Mouse (Mus musculus) gonadal fat pad, adult 2 months (tissue): Measurements from ENCODE around the gene Fam221a. TPM values are rescaled to one million over a fixed set of nuclear protein-coding genes. Genes with fewer than 3 reads are reported as not detected.
"Not testable (repeated sequence)": the region's sequence is repeated elsewhere in the genome, so short reads cannot be mapped to it uniquely, and the experiment has no call there.

ENCODE experiments used
- DNase-seq: peaks from one replicate; pipeline ENCODE4 v3.0.0-alpha.2; 2012; ENCODE audit warnings: low read depth
- polyA plus RNA-seq: library from polyadenylated mRNA; depleted of rRNA; stranded (reverse); fragments of >200 nt; gene quantifications from 2 replicates; pipeline ENCODE4 v1.2.3, GENCODE M21; 2012; rRNA removed

Fam221a gene
- polyA plus RNA-seq, 1 experiment, result 4.9 TPM

- DNase-seq, result peak; percentile 66
These were observed 10.8 kb downstream of the Fam221a start for GRCm38 (mm10) chr6:49378328-49378727.

- DNase-seq, result no peak
These were observed 26.7 kb downstream of the Fam221a start for GRCm38 (mm10) chr6:49394276-49394675.

DNA sequence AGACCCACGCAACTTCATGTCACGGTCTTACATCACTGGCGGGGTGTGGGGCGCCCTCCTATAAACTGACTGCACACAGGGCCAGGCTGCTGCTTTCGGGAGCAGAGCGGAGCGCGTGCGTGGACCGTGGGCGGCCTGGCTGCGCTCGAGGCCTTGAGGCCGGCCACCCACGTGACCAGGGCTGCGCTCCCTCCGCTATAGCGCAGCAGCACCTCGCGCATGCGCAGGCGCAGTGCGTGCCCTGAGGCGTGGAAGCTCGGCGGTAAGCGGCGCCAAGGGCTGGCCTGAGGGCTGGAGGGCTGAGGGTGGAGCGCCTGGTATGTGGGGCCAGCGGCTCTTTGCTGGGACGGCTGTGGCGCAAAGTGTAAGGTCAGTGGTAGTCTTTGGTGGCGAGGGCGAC, 27.8 kb downstream of the Fam221a start, which contains the start of gene Stk31:
Gene Stk31, plus strand, starts transcription at position 289 of the 400 bp plus-strand sequence.
- no peak for DNase-seq

DNA sequence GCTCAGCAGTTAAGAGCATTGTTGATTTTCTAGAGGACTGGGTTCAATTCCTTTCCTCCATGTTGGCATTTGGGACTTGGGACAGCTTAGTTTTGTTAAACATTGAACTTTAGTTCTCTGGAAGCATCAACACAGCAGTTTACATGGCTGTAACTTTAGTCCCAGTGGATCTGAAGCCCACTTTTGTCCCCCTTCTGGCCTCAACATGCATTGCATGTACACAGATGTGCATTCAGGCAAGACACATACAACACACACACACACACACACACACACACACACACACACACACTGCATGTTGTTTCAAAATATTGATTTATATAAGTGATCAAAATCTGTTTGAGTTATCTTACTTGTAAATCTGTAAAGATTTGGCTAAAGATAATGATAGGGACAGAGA, 29.9 kb downstream of the Fam221a start:
- no peak for DNase-seq

DNA sequence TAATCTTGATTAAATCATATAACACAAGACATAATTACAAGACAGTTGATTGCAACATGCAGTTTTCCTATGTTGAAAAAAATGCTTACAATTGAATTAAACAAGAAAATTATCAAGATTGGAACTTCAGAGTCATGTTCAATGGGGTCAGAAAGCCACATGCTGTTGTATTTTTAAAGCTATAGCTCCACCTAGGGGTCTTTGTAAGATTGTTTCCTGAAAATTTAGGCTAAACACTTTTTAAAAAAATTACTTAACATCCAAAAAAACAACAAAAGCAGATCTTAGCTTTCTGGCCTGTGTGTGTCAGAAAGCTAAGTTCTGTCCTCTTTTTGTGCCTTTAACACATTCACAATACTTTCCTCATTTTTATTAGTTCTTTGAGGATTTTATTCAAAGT, 30.8 kb downstream of the Fam221a start:
- DNase-seq, result no peak

- DNase-seq, result peak; percentile 45
These were observed 43.3 kb downstream of the Fam221a start for GRCm38 (mm10) chr6:49410830-49411229.

DNA sequence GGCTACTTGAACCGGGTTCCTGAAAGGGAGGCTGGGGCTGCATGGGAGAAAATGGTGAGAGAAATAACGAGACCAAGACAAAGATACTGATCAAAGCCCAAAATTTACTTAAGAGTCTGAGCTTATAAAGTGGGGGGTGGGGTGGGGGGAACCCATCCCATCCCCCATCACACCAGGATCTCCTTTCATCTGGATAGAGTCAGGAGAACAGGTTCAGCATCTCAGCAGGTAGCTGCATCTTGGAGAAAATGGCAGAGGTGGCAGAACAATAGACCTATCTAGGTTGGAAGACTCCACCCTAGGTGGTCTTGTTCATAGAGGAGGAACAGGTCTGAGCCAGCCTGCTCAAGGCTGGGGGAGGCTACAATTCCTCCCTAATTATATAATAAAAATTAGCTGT, 45.4 kb downstream of the Fam221a start:
- not testable (repeated sequence) for DNase-seq

DNA sequence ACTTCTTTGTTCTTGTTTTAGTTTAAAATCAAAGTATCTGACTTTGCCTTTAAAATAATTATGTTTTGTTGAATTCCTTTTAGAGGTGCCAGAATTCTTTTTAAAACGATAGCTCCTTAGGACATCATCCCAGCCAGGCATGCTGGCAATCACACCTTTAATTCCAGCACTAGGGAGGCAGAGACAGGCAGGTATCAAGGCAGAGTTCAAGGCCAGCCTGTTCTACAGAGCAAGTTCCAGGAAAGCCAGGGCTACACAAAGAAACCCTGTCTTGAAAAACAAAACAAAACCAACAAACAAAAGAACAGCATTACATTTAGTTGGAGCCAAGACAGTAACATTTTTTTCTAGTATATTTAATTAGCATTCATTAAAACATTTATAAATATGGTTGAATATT, 48.4 kb downstream of the Fam221a start:
- no peak for DNase-seq

DNA sequence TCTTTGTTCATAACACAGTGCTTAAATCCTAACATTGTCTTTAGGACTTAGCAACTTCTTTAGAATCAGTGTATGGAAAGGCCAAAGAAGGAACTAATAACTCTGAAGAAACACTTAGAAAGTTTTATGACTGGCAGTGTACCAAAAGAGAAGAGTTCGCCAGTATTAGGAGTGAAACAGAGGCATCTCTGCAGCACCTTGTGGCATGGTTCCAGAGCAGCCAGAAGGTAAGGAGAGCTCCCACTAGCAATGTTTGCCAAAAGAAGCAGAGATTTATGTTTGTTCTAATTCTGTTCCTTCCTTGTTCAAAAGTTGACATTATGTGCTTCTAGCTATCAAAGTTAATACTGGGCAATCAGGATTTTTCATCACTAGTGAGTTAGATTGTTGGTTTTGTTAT, 69.8 kb downstream of the Fam221a start:
- DNase-seq, result peak; percentile 2

Other genes starting within 250 kb of the Fam221a start
- gene Igf2bp3, start 152.8 kb upstream of the Fam221a start, polyA plus RNA-seq, result 0.09 and 0.43 TPM in 2 replicates
- 32.0 and 38.9 TPM in 2 replicates for gene Tra2a, start 103.7 kb upstream of the Fam221a start, polyA plus RNA-seq
- 4.3 and 4.7 TPM in 2 replicates for gene Ccdc126, start 48.5 kb upstream of the Fam221a start, polyA plus RNA-seq
- not detected in 2 replicates for gene Stk31, start 27.9 kb downstream of the Fam221a start, polyA plus RNA-seq